Mouse (Mus musculus): ENCODE measurements around the gene A830031A19Rik. TPM values are rescaled to one million over a fixed set of nuclear protein-coding genes. Genes with fewer than 3 reads are reported as not detected.

Gene A830031A19Rik
- total RNA-seq, 2 experiments from 2014 or later, result 1.0 to 1.5 TPM

DNA sequence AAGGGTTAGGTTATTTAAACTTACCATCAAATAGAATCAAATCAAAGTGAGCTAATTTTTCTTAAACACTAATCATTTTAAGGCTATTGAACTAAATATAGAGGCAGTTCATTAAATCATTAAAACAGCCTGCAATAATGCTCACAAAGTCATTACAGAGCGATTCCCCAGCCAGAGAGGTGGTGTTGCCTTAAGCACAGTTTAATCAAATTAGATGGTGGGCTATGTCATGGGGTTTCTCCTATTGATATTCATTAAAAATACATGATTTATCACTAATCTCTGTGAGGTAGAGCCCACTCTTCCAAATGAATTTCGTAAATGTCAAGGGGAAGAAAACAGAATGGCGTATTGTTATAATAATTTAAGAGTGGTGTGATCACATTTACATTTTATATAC is 58.8 kb downstream of the A830031A19Rik start:
- DNase-seq (ENCODE audit: low spot score in 2 of 2), result no peak

DNA sequence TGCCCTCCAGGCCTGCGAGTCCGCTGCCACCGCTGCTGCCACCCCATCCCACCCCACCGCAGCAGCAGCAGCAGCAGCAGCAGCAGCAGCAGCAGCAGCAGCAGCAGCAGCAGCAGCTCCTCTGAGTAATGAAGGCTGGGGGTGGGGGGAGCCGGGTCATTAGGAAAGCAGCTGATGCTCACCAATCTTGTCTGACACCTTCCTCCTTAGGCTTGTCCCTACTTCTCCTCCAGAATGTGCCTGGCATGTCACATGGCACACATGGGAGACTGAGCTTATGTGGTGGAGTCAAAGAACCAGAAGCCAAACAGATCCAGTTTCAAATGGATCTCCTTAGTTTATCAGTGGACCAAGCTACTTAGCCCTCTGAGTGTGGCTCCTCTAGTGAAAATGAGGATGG is 60.2 kb downstream of the A830031A19Rik start:
- DNase-seq (ENCODE audit: low spot score in 2 of 2), result no peak

DNA sequence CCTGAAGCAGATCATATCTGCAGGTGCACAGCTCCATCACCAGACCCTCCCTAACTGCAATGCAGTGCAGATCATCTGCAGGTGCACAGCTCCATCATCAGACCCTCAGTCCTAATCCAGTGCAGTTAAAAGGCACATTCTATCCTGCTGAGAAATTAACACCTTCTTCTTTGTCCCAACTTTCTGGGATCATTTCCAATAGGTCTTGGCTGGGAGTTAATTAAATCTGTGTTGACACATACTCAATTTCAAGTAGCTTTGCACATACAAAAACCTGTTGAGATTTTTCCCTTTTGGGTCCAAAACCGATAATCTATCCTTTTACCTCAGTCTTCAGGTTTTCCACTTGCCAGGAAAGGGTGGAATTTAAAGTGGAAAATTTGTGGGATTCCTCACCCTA is 62.6 kb downstream of the A830031A19Rik start:
- no peak for DNase-seq (ENCODE audit: low spot score in 2 of 2)

DNA sequence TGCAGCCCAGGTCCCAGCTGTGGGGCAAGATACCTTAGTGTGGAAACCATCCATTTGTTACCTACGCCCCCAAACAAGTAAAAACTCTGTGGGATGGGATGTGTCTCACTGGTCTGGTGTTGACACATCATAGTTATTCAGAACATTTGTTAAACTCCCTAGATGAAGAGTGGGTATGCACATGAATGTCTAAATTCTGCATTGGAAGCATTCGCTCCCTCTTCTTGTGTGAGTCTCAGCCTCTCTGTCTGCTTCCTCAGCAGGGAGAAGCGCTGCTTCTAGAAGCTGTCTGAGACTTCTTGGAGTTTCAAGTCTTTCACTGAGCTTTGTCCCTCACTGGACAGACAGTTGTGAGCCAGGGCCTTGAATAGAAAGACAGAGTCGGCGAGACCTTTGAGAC is 65.9 kb downstream of the A830031A19Rik start:
- no peak for DNase-seq (ENCODE audit: low spot score in 2 of 2)

DNA sequence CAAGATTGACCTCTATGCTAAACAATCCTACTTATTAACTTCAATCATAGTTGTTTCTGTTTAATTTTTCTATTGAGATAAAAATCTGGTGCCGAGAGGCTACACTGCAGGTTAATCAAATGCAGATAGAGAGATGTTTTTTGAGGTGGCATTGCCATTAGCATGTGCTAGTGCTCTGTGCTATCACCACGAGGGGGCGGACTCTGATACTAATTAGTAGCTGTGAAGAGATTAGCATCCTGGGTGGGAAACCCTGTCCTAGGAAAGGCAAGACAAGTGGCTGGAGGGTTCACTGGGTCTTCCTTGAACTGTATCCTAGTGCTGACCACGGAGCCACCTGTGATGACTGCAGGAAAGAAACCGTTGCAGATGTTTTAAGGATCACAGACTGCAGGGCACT is 66.6 kb downstream of the A830031A19Rik start:
- DNase-seq (ENCODE audit: low spot score in 2 of 2), result peak in 1 of 2 experiments; percentile 23

DNA sequence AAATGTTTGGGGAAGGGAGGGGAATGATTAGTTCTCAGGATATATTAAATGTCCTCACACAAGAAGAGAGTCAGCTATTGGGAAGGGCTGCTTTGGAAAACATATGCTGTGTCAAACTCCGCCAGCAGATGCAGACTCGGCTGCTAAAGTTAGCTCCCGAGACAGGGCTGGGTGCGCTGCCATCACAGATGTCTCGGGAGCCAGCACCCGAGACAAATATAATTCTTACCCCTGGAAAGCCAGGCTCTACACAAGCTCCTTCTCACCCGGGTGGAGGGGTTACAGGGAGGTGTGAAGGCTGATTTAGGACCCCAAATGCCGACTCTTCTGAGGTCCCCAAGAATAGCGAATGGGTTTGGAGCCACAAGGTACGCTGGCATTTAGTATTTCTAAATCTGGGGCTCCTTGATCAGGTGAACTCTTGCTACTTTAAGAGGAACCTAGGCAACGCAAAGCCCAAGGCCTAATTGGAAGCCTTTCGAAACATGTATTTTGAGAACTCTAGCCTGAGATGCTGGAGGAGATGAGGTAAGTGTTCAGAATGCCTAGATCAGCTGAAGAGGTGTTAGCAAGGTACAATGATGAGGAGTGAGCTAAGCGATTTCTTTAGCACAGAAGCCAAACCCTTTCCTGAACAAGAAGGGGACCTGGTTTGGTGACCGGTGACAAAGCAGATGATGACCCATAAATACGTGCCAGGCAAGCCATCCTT is 69.3 kb downstream of the A830031A19Rik start:
- DNase-seq (ENCODE audit: low spot score in 2 of 2), result peak; percentile 29 to 61

DNA sequence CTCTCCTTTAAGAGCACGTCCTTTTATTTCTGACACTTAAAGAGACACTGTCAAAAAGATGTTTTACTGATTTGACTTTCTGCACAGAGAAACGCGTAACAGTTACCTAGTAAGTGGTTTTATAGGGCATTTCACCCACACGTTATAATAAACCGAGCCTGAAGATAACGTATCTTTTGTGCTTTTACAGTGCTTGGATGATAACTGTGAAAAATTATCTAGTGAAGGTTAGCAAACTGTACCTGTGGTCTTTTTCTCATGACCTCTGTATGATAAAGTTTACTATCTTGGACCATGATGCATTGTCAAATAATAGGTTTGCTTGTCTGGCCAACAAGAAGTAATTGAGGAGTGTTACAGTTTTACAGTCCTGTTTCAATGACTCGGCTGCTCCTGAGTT is 74.2 kb downstream of the A830031A19Rik start:
- no peak for DNase-seq (ENCODE audit: low spot score in 2 of 2)

Small RNAs within 50 kb of the gene (microRNA-seq; reads per million reads assigned to microRNA genes)
- 0 reads per million in 2 experiments for gene Gm44381

Other genes with a start within 250 kb of the A830031A19Rik start
- 10 to 100 TPM; 19.5 to 20.3 TPM for gene Papolg, start 179.8 kb downstream of the A830031A19Rik start, total RNA-seq (2021)
- gene Bcl11a, start 3.0 kb upstream of the A830031A19Rik start, total RNA-seq (2021), result 100 to 1,000 TPM in 1 of 2 experiments, 10 to 100 TPM in 1; 98.5 to 108 TPM

Measured in layer of hippocampus, adult 18-20 months (tissue).